Mouse (Mus musculus) G1E-ER4 (cell line): ENCODE measurements at regions not wholly inside any gene's neighbourhood (a gene's known extent, or its start where the extent isn't known, plus 50 kb on each side); places are given as distances from the start of the nearest gene placed in this dataset.

Source experiments
- GATA1 ChIP-seq: IDR thresholded peaks from one replicate; pipeline ENCODE4 v1.8.0; 2012; ENCODE audit warnings: low read length, inconsistent platforms

GRCm38 (mm10) chrX:12822777-12823176 lies 60.9 kb upstream of the Med14 start:
- TF ChIP-seq GATA1, result no peak

DNA sequence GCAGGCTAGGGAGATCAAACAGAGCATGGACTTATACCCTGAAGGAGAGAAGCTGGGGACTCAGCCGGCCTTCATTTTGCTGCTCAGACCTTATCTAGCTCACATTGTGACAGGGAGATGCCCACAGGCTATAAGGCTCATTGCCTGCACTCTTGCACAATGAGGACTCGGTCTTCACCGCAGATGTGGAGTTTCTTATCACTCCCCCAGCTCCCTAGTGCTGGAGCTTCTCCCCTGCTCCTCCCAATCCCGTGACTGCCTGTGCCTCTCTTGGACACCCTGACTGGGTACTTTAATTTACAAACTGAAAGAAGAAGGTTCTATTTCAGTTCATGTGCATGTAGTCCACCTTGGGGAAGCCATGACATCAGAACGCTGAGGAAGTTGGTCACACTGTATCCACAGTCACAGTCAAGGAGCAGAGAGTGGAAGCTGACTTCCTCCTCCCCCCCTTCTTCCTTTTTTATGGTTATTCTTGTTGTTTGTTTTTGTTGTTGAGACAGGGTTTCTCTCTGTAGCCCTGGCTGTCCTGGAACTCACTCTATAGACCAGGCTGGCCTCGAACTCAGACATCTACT lies 51.3 kb upstream of the Med14 start:
- no peak for TF ChIP-seq GATA1
